Comparison of ENCODE assay signal across 9 mouse cellular contexts in the genomic region with DNA sequence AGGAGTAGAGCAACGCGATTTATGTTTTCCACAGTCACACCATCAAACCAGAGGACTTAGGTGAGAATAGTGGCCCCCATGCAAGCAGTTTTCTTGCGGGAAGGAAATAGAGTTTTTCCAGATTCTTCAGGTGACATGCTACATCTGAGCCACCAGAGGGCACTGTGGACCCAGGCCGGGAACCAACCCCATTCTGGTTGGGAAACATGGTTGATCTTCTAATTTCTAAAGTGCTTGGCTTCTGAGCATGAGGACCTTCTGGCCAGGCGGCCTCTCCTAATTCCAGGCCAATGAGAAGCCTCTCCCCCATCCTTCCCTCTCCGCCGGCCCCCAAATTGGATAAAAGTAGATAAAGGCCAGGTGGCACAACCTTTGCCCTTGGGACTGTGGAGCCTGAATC. TPM values are rescaled to one million over a fixed set of nuclear protein-coding genes. Genes with fewer than 3 reads are reported as not detected.
DNase-seq lines count a peak whose midpoint lies in the region; ATAC-seq and TF ChIP-seq lines count a peak whose summit lies in the region.
"Had no signal": no experiment of that assay in that cellular context is flagged by ENCODE, and none has a peak within 500 bp of the region (broad histone marks: within the 10 kb centered on the region; RNA-seq: fewer than 3 reads in every experiment).

No protein-coding gene starts in this region.

- H3K4me2 ChIP-seq in intestine, postnatal 0 days (replicated peaks; ENCODE audit: low read depth) = no peak overlapping the region
- no peak overlapping the region for H3K4me2 ChIP-seq in intestine, embryonic 16.5 days (ENCODE audit: low read depth, low read length)
- H3K4me2 ChIP-seq in liver, embryonic 14.5 days (ENCODE audit: low read depth) = no peak overlapping the region
- H3K4me2 ChIP-seq: heart, embryonic 15.5 days; neural tube, embryonic 12.5 days had no signal

- H3K36me3 ChIP-seq in intestine, postnatal 0 days (ENCODE audit: control insufficient read depth, insufficient read depth) = no peaks in the 10 kb centered on the region
- H3K36me3 ChIP-seq in intestine, embryonic 16.5 days (ENCODE audit: control insufficient read depth, insufficient read depth, low read length) = no peaks in the 10 kb centered on the region
- 0 out of 2 replicates have a peak, but pooled peaks cover 4% of the 10 kb centered on the region for H3K36me3 ChIP-seq in ES-E14 (ENCODE audit: control insufficient read depth, insufficient read depth, low read length, poor library complexity, severe bottlenecking)
- no peaks in the 10 kb centered on the region for H3K36me3 ChIP-seq in liver, embryonic 14.5 days (replicated peaks; ENCODE audit: control insufficient read depth, insufficient read depth, low read depth)
- H3K36me3 ChIP-seq: heart, embryonic 15.5 days had no signal

- 19% methylated on average over 7 of the region's 7 CpGs for WGBS in intestine, postnatal 0 days
- 23% methylated on average over 7 of the region's 7 CpGs for WGBS in intestine, embryonic 16.5 days
- 23% methylated on average over 7 of the region's 7 CpGs for WGBS in liver, embryonic 14.5 days (ENCODE audit: insufficient replicate concordance)

- in situ Hi-C loops in ES-E14 (cut with MboI; ENCODE audit: low sequenced_read_pairs in 2 of 2, unreplicated experiment in 2 of 2) = loop anchor here in 1 of 2 experiments (25.0 kb wide), 1 partner anchor 414 kb away; a partner anchor contains a TSS

- no peak for TF ChIP-seq EP300 in liver, embryonic 14.5 days (IDR thresholded peaks at IDR 0.05; ENCODE audit: low read depth)

- no peak overlapping the region for H3K27ac ChIP-seq in intestine, postnatal 0 days (ENCODE audit: low read depth, low read length)
- no peak overlapping the region for H3K27ac ChIP-seq in intestine, embryonic 16.5 days (ENCODE audit: low read length)
- no peak overlapping the region for H3K27ac ChIP-seq in ES-E14 (ENCODE audit: insufficient read depth, low read depth, low read length, poor library complexity, severe bottlenecking)
- no peak overlapping the region for H3K27ac ChIP-seq in liver, embryonic 14.5 days
- H3K27ac ChIP-seq: heart, embryonic 15.5 days; neural tube, embryonic 12.5 days had no signal

- H3K9ac ChIP-seq in intestine, postnatal 0 days (ENCODE audit: low read depth, low read length) = no peak overlapping the region
- H3K9ac ChIP-seq in intestine, embryonic 16.5 days (ENCODE audit: low read depth, low read length) = no peak overlapping the region
- H3K9ac ChIP-seq in ES-E14 (ENCODE audit: insufficient read depth, low read depth, low read length, poor library complexity, severe bottlenecking) = no peak overlapping the region
- H3K9ac ChIP-seq in liver, embryonic 14.5 days (replicated peaks) = no peak overlapping the region
- H3K9ac ChIP-seq: heart, embryonic 15.5 days; neural tube, embryonic 12.5 days had no signal

- no peak overlapping the region for H3K4me3 ChIP-seq in intestine, postnatal 0 days (ENCODE audit: low read depth, low read length)
- no peak overlapping the region for H3K4me3 ChIP-seq in intestine, embryonic 16.5 days (ENCODE audit: low read length)
- no peak overlapping the region for H3K4me3 ChIP-seq in ES-E14 (ENCODE audit: insufficient read depth in 1 of 2, low read depth in 1 of 2, low read length in 2 of 2, poor library complexity in 1 of 2, severe bottlenecking in 1 of 2)
- H3K4me3 ChIP-seq in liver, embryonic 14.5 days (ENCODE audit: insufficient read depth in 1 of 2, low read depth in 2 of 2, low read length in 2 of 2) = no peak overlapping the region
- H3K4me3 ChIP-seq: heart, embryonic 15.5 days; neural tube, embryonic 12.5 days had no signal

- no peaks in the 10 kb centered on the region for H3K27me3 ChIP-seq in intestine, postnatal 0 days (replicated peaks; ENCODE audit: control insufficient read depth, insufficient read depth, low read length)
- H3K27me3 ChIP-seq in intestine, embryonic 16.5 days (replicated peaks; ENCODE audit: control insufficient read depth, insufficient read depth, low read length) = no peaks in the 10 kb centered on the region
- no peaks in the 10 kb centered on the region for H3K27me3 ChIP-seq in liver, embryonic 14.5 days (ENCODE audit: control insufficient read depth, insufficient read depth, low read length)
- H3K27me3 ChIP-seq: heart, embryonic 15.5 days; neural tube, embryonic 12.5 days had no signal

- peak; percentile 6 to 7 for DNase-seq in B cell, adult 2 months
- DNase-seq in ES-E14 (ENCODE audit: low read depth, low spot score) = peak; percentile 26
- peak; percentile 48 for DNase-seq in embryo, embryonic 10 days (ENCODE audit: low spot score)
- no peak for DNase-seq in liver, embryonic 14.5 days (ENCODE audit: low read depth in 3 of 3, low spot score in 3 of 3)

- H3K9me3 ChIP-seq in intestine, postnatal 0 days (ENCODE audit: control insufficient read depth) = no peaks in the 10 kb centered on the region
- no peaks in the 10 kb centered on the region for H3K9me3 ChIP-seq in intestine, embryonic 16.5 days (ENCODE audit: control insufficient read depth, low read length)
- no peaks in the 10 kb centered on the region for H3K9me3 ChIP-seq in ES-E14 (ENCODE audit: control insufficient read depth, insufficient read depth, low read depth, low read length)
- H3K9me3 ChIP-seq in liver, embryonic 14.5 days (ENCODE audit: control insufficient read depth, low read length) = no peaks in the 10 kb centered on the region
- H3K9me3 ChIP-seq: heart, embryonic 15.5 days; neural tube, embryonic 12.5 days had no signal

- TF ChIP-seq CTCF in intestine, postnatal 0 days (IDR thresholded peaks at IDR 0.05; ENCODE audit: low read depth) = peak; percentile 91
- peak; percentile 80 for TF ChIP-seq CTCF in liver, embryonic 14.5 days (IDR thresholded peaks at IDR 0.05; ENCODE audit: low read depth)

- H3K4me1 ChIP-seq in intestine, postnatal 0 days (replicated peaks; ENCODE audit: control insufficient read depth, insufficient read depth, low read length) = no peaks in the 10 kb centered on the region
- no peaks in the 10 kb centered on the region for H3K4me1 ChIP-seq in intestine, embryonic 16.5 days (ENCODE audit: control insufficient read depth, insufficient read depth, low read length)
- no peaks in the 10 kb centered on the region for H3K4me1 ChIP-seq in ES-E14 (ENCODE audit: control insufficient read depth in 2 of 2, insufficient read depth in 2 of 2, low read length in 2 of 2, poor library complexity in 1 of 2)
- H3K4me1 ChIP-seq in liver, embryonic 14.5 days (replicated peaks; ENCODE audit: control insufficient read depth in 2 of 2, insufficient read depth in 2 of 2, low read length in 1 of 2) = no peaks in the 10 kb centered on the region
- H3K4me1 ChIP-seq: heart, embryonic 15.5 days; neural tube, embryonic 12.5 days had no signal

- ATAC-seq in intestine, postnatal 0 days = no peak
- ATAC-seq in intestine, embryonic 16.5 days = no peak
- ATAC-seq in liver, embryonic 14.5 days (ENCODE audit: insufficient read depth) = no peak
- no peak for ATAC-seq in activated CD4-positive, CD25-positive, alpha-beta regulatory T cell, adult 4 months

TF ChIP-seq in ES-E14, 5 proteins besides CTCF, POLR2A, EP300 and RAD21:
- TF ChIP-seq ZC3H11A (IDR thresholded peaks at IDR 0.05; ENCODE audit: borderline replicate concordance, low read depth, low read length) (peak; percentile 77; the same call in 1 of the 2 replicates), HCFC1 (IDR thresholded peaks at IDR 0.05; ENCODE audit: borderline replicate concordance, insufficient read depth, low read length) (no peak), ZNF384 (IDR thresholded peaks at IDR 0.05; ENCODE audit: low read depth, low read length) (no peak)

RNA-seq across cellular contexts. Expression of a gene that starts 38.3 kb away (rescaled TPM):
- 1.7 and 2.2 TPM in 2 replicates for polyA plus RNA-seq in intestine, postnatal 0 days (2015; fragmentation: Nextera tagmentation; extraction: Ambion mirVana)
- 8.8 and 10.5 TPM in 2 replicates for polyA plus RNA-seq in intestine, embryonic 16.5 days (2015; fragmentation: Nextera tagmentation; extraction: Ambion mirVana)
- 35.1 and 65.4 TPM in 2 replicates for total RNA-seq in ES-E14 (2012; rRNA removed)
- polyA plus RNA-seq in liver, embryonic 14.5 days (2012; rRNA removed) = 1.6 and 2.2 TPM in 2 replicates
- 0.91 and 1.2 TPM in 2 replicates for polyA plus RNA-seq in liver, embryonic 14.5 days (2014; fragmentation: Nextera tagmentation; extraction: Ambion mirVana)
- polyA plus RNA-seq in activated CD4-positive, CD25-positive, alpha-beta regulatory T cell, adult 4 months (2017; shearing (Covaris generic)) = not detected

RNA-seq across cellular contexts. Expression of a gene that starts 39.9 kb away (rescaled TPM):
- 1.8 and 2.1 TPM in 2 replicates for polyA plus RNA-seq in intestine, postnatal 0 days (2015; fragmentation: Nextera tagmentation; extraction: Ambion mirVana)
- 8.5 and 9.4 TPM in 2 replicates for polyA plus RNA-seq in intestine, embryonic 16.5 days (2015; fragmentation: Nextera tagmentation; extraction: Ambion mirVana)
- 32.1 and 50.8 TPM in 2 replicates for total RNA-seq in ES-E14 (2012; rRNA removed)
- polyA plus RNA-seq in liver, embryonic 14.5 days (2012; rRNA removed) = 2.2 TPM in 2 replicates
- 0.93 and 1.3 TPM in 2 replicates for polyA plus RNA-seq in liver, embryonic 14.5 days (2014; fragmentation: Nextera tagmentation; extraction: Ambion mirVana)
- not detected for polyA plus RNA-seq in activated CD4-positive, CD25-positive, alpha-beta regulatory T cell, adult 4 months (2017; shearing (Covaris generic))

RNA-seq across cellular contexts. Expression of a gene that starts 56.6 kb away (rescaled TPM):
- 8.9 and 11.4 TPM in 2 replicates for polyA plus RNA-seq in intestine, postnatal 0 days (2015; fragmentation: Nextera tagmentation; extraction: Ambion mirVana)
- polyA plus RNA-seq in intestine, embryonic 16.5 days (2015; fragmentation: Nextera tagmentation; extraction: Ambion mirVana) = 25.2 and 26.0 TPM in 2 replicates
- total RNA-seq in ES-E14 (2012; rRNA removed) = 24.5 and 38.1 TPM in 2 replicates
- 0.49 and 1.3 TPM in 2 replicates for polyA plus RNA-seq in liver, embryonic 14.5 days (2012; rRNA removed)
- 0.18 and 0.34 TPM in 2 replicates for polyA plus RNA-seq in liver, embryonic 14.5 days (2014; fragmentation: Nextera tagmentation; extraction: Ambion mirVana)
- 10 to 100 TPM; 11.2 to 11.5 TPM for polyA plus RNA-seq in activated CD4-positive, CD25-positive, alpha-beta regulatory T cell, adult 4 months (2017; shearing (Covaris generic))

Comparison
In these comparisons a context has a peak if more than half of its experiments do, and no peak if none do; other contexts are left out.
1. DNase-seq: peak in B cell, adult 2 months (2 of 2), ES-E14 (single experiment) and embryo, embryonic 10 days (single experiment); none in liver, embryonic 14.5 days (0 of 3).